Mouse (Mus musculus): ENCODE measurements around the gene 9530068E07Rik.
"Not testable (repeated sequence)": the region's sequence is repeated elsewhere in the genome, so short reads cannot be mapped to it uniquely, and the experiment has no call there.

9530068E07Rik gene

GRCm38 (mm10) chr11:52370538-52370937 lies 25.7 kb upstream of the 9530068E07Rik start:
- peak; percentile 42 to 80 for DNase-seq (ENCODE audit: inconsistent age in 2 of 2, low spot score in 1 of 2)

- DNase-seq (ENCODE audit: inconsistent age in 2 of 2, low spot score in 1 of 2): peak in 1 of 2 experiments; percentile 47
Observed at GRCm38 (mm10) chr11:52373841-52374240, 22.4 kb upstream of the 9530068E07Rik start.

DNA sequence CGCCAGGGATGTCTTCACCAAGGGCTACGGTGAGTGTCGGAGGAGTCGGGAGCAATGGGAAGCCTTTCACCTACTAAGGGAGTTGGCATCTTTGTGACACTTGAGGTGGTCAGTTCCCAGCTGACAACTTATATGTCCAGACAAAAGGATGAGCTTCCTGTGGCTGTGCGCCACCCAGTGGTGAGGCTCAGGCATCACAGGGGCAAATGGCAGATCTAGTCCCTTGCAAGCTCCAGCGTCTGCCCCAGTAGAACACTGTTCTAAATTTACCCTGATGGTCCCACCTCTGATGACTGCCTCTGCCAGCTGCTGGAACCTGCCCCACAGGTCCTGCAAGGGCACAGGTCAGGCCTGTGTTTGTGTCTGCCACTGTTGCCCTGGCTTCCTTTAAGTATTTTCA lies 21.9 kb upstream of the 9530068E07Rik start:
- DNase-seq (ENCODE audit: inconsistent age in 2 of 2, low spot score in 1 of 2): peak; percentile 64 to 83

GRCm38 (mm10) chr11:52377579-52377978 lies 18.6 kb upstream of the 9530068E07Rik start:
- peak; percentile 82 to 90 for DNase-seq (ENCODE audit: inconsistent age in 2 of 2, low spot score in 1 of 2)

- peak; percentile 60 to 84 for DNase-seq (ENCODE audit: inconsistent age in 2 of 2, low spot score in 1 of 2)
Observed at GRCm38 (mm10) chr11:52379241-52379640, 17.0 kb upstream of the 9530068E07Rik start.

DNA sequence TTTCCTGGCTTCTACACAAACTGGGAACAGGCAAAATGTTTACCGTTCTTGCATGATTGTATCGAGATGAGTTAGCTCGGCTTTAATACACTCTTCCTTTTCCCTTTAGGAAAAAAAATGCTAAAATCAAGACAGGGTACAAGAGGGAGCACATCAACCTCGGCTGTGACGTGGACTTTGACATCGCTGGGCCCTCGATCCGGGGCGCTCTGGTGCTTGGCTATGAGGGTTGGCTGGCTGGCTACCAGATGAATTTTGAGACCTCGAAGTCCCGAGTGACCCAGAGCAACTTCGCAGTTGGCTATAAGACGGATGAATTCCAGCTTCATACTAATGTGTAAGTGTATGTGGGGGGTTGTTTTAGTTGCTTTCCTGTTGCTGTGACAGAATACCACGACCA lies 12.5 kb upstream of the 9530068E07Rik start:
- no peak for DNase-seq (ENCODE audit: inconsistent age in 2 of 2, low spot score in 1 of 2)

GRCm38 (mm10) chr11:52384667-52385066 lies 11.6 kb upstream of the 9530068E07Rik start:
- peak in 1 of 2 experiments; percentile 62 for DNase-seq (ENCODE audit: inconsistent age in 2 of 2, low spot score in 1 of 2)

GRCm38 (mm10) chr11:52386892-52387291 lies 9.3 kb upstream of the 9530068E07Rik start:
- DNase-seq (ENCODE audit: inconsistent age in 2 of 2, low spot score in 1 of 2): no peak

- no peak for DNase-seq (ENCODE audit: inconsistent age in 2 of 2, low spot score in 1 of 2)
Observed at GRCm38 (mm10) chr11:52388150-52388549, 8.1 kb upstream of the 9530068E07Rik start.

- DNase-seq (ENCODE audit: inconsistent age in 2 of 2, low spot score in 1 of 2): not testable (repeated sequence)
Observed at GRCm38 (mm10) chr11:52388979-52389378, 7.2 kb upstream of the 9530068E07Rik start.

- no peak for DNase-seq (ENCODE audit: inconsistent age in 2 of 2, low spot score in 1 of 2)
Observed at GRCm38 (mm10) chr11:52389933-52390332, 6.3 kb upstream of the 9530068E07Rik start.

DNA sequence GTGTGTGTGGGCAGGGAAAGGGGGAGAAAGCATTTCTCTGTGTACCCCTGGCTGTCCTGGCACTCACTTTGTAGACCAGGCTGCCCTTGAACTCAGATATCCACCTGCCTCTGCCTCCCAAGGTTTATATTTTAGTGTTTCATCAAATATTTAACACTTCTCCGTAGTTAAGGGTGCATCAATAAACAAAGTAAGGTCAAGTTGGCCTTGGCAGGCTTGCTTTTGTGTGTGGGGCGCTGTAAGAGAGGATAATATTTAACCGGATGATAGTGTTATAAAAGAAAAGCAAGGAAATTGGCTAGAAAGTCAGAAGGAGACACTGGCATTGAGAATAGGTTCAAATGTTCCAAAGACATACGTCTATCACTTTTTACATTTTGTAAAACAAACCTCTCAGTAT lies 1.7 kb upstream of the 9530068E07Rik start:
- DNase-seq (ENCODE audit: inconsistent age in 2 of 2, low spot score in 1 of 2): no peak

- DNase-seq (ENCODE audit: inconsistent age in 2 of 2, low spot score in 1 of 2): no peak
Observed at GRCm38 (mm10) chr11:52395343-52395742, 885 bp upstream of the 9530068E07Rik start.

DNA sequence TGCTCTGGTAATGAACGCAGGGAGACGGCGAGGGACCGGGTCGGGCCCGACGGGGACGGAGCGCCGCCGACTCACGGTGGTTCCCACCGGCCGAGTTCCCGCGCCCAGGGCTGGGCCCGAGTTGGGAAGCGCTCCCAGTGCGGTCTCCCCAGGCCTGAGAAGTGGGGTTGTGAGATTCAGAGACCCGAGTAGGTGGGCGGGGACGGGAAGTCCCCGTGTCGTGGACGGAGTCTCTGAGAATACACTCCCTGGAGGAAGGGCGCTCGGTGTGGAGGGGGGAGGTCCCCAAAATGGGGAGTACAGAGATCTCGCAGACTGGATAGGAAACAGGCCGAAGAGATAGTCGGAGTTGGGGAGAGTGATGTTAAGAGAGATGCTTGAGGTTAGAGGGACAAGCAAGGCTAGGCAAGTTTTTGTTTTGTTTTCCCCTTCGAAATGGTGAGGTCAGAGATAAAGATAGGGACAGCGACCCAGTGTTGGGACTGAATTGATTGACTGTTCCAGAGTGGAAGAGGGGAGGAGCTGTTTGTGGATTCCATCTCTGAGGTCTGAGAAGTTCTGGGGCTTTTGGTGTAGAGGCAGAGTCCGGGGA lies 465 bp downstream of the 9530068E07Rik start:
- DNase-seq (ENCODE audit: inconsistent age in 2 of 2, low spot score in 1 of 2): no peak

DNA sequence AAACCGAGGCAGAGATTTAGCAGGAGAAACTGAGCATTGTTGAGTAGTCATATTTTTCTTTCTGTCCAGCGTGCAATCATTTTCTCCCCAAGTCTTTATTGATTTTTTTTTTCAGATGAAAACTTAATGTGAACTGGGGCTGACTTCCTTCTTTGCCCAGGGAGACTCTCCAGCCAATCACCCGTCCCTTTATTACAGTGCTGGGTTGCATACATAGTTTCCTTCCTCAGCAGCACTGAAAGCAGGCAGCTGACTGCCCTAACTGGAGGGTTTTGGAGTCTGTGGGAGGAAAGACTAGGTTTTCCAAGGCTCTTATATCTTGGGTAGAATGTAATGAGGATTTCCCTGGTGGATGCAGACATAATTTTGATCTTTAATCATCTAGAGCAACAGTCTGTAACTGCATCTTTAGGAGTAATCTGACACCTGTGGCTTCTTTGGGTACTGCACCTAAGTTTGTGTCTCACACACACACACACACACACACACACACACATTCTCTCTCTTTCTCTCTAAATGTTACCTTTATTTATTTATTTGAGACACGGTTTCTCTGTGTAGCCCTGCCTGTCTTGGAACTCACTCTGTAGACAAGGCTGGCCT lies 1.3 kb downstream of the 9530068E07Rik start:
- DNase-seq (ENCODE audit: inconsistent age in 2 of 2, low spot score in 1 of 2): no peak

DNA sequence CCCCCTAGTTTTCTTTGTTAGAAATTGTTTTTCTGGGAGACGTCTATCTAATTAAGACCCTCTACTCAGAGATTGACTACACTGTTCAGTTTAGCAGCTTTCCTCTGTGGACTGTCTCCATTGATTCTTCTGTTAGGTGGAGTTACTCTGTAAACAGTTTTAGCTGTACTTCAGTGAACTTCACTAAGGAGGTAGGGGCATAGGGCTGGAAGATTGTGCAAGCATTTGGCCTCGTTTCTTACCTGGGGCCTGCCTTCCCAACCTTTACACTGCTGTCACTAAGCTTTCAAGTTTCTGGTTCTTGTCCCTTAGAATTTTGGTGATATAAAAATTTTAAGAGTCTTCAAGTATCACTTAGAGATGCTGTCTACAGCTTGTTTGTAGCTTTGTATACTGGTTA lies 5.2 kb downstream of the 9530068E07Rik start:
- DNase-seq (ENCODE audit: inconsistent age in 2 of 2, low spot score in 1 of 2): no peak

DNA sequence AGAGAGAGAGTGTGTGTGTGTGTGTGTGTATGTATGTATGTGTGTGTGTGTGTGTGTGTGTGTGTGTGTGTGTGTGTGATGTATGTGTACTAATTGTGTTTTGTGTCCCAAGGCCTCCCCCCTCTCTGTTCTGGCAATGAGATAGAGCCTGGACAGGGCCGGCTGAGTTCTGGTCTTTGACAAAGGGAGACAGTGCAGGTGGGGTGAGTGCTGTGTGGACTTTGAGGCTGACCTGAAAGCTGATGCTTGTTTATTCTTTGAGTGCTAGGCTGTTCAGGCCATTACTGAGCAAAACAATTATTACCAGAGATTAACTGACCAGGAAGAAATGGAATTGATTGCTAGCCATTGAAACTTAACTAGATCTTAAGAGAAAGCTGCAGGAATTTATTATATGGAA lies 6.3 kb downstream of the 9530068E07Rik start:
- no peak for DNase-seq (ENCODE audit: inconsistent age in 2 of 2, low spot score in 1 of 2)

DNA sequence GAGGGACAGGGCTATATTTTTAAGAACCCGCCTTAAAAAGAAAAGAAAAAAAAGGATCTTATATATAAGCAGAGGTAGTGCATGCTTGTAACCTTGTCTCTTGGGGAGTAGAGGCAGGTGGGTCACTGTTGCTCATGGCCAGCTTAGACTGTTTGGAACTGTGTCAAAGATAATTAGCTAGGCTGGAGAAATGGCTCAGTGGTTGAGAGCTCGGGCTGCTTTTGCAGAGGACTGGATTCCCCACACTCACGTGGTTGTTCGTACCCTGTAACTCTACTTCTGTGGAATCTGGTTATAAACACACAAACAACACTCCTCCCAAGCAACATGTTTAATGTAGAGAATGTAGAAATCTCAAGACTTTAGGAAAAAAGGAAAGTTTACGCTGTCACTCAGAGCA lies 8.0 kb downstream of the 9530068E07Rik start:
- no peak for DNase-seq (ENCODE audit: inconsistent age in 2 of 2, low spot score in 1 of 2)

DNA sequence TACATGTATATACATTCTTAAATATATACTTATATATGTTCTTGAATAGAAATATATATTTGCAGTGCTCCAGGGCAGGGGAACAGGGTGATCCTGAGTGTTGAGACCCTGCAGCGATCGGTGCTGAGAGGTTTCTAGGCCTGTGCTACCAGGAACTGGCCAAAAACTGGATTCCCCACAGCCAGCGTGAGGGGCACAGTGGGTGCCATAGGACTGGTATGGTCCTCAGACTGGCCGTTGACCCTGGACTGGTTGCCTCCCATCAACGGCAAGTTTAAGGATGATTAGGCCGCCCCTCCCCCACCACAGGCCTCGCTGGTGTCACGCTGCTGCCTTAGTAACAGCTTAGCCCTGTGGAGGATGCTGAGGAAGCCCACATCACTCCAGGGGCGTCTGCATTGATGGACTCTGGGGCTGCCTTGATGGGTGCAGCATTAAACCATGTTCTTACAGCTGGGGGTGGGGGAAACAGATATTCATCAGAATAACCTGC lies 9.0 kb downstream of the 9530068E07Rik start:
- DNase-seq (ENCODE audit: inconsistent age in 2 of 2, low spot score in 1 of 2): no peak

DNA sequence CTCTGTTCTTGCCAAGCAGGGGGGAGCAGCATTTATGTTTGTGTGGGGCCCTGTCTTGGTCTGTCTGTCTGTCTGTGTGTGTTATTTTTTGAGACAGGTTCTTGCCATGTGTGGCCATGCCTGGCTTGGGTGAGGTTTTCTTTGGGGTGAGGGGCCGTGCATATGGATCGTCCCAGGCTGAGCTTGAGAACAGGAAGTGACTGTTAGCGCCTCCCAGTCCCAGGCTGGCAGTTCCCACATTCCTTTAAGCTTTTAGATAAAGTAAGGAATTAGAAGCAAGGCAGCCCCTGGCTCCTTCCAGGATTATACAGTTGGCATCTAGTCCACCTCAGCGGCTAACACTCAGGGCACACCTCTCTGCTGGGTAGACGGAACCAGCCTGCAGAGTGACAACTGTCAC lies 13.1 kb downstream of the 9530068E07Rik start:
- DNase-seq (ENCODE audit: inconsistent age in 2 of 2, low spot score in 1 of 2): no peak

GRCm38 (mm10) chr11:52418358-52418757 lies 22.1 kb downstream of the 9530068E07Rik start:
- no peak for DNase-seq (ENCODE audit: inconsistent age in 2 of 2, low spot score in 1 of 2)

DNA sequence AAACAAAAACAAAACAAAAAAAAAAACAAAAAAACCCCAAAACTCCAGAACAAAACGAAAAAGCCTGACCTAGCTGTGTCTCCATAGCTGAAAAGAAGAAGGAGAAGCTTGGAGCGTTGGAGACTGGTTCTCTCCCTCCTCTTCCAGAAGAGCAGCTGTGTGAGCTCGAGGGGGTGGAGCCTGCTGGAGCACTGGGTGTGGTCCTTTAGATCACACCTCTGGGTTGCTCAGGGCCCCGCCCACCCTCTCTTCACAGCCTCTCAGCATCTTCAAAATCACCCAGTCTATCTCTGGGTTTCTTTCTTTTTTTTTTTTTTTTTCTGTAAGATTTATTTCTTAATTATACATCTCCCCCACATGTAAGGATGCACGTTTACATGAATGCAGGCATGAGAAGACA lies 23.0 kb downstream of the 9530068E07Rik start:
- no peak for DNase-seq (ENCODE audit: inconsistent age in 2 of 2, low spot score in 1 of 2)

- no peak for DNase-seq (ENCODE audit: inconsistent age in 2 of 2, low spot score in 1 of 2)
Observed at GRCm38 (mm10) chr11:52419861-52420260, 23.6 kb downstream of the 9530068E07Rik start.

All from adrenal gland, adult (tissue).